Mouse (Mus musculus): ENCODE data around the gene Hmgxb4.
"Not testable (repeated sequence)": the region's sequence is repeated elsewhere in the genome, so short reads cannot be mapped to it uniquely, and the experiment has no call there.

Gene Hmgxb4

DNA sequence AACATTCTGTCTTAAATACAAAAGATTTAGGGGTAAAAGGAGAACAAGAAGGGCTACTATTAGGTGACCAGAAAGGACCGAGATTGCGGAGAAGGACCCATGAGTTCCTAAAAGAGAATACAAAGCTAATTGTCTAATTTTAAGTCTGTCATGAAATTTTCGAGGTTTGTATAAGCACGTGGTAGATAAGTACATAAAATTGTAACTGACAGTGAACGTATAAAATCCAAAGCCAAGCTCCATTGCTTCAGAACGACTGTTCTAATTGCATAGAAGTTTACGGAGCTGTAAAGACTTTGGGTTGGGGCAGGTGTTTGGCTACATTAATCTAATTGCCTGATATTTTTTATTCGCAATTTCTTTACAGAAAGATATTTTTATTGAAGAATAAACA, at the start of gene Hmgxb4:
TSS of gene Hmgxb4 (plus strand) at position 276 of the 394 bp plus-strand sequence.
- in situ Hi-C loops (cut with MboI; ENCODE audit: low sequenced_read_pairs), result no loop called here

GRCm38 (mm10) chr8:74949445-74949844, 43.7 kb upstream of the Hmgxb4 start:
- in situ Hi-C loops (cut with MboI; ENCODE audit: low sequenced_read_pairs), result no loop called here

DNA sequence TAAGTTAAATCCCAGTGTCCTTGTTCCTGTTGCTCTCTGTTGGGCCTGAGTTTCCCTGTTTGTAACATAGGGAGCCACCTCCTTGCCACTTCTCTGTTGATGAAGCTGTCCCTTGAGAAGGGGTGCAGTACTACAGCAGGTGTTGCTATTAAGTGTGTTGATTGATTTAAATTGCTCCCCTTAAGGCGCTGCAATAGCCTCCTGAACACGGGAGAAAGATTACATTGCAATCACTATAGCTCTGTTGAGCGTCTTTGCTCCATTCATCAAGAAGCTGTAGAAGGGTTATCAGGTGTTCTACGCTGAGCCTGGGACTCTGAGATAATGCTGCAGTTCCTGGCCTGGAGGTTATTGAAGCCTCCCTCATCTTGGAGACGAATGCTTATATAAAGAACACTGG, 29.2 kb upstream of the Hmgxb4 start:
- in situ Hi-C loops (cut with MboI; ENCODE audit: low sequenced_read_pairs), result no loop called here

GRCm38 (mm10) chr8:74970286-74970685, 22.9 kb upstream of the Hmgxb4 start:
- in situ Hi-C loops (cut with MboI; ENCODE audit: low sequenced_read_pairs), result not testable (repeated sequence)

- in situ Hi-C loops (cut with MboI; ENCODE audit: low sequenced_read_pairs), result no loop called here
Measured at GRCm38 (mm10) chr8:74971636-74972035, 21.5 kb upstream of the Hmgxb4 start.

- in situ Hi-C loops (cut with MboI; ENCODE audit: low sequenced_read_pairs), result no loop called here
Measured at GRCm38 (mm10) chr8:74972322-74972883, 20.8 kb upstream of the Hmgxb4 start.

GRCm38 (mm10) chr8:74973121-74973869, 19.9 kb upstream of the Hmgxb4 start:
- in situ Hi-C loops (cut with MboI; ENCODE audit: low sequenced_read_pairs), result no loop called here

DNA sequence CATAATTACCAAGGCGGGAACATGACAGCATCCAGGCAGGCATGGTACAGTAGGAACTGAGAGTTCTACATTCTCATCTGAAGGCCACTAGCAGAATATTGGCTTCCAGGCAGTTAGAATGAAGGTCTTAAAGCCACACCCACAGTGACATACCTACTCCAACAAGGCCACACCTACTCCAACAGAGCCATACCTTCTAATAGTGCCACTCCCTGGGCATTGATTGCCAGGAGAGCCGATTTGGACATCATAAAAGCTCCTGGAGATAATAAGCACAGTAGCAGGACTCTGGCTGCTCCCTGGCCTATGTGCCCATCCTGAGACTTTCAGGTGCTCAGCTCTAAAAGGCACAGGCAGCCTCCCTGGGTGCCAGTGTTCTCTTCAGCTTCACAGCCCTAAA, 19.3 kb upstream of the Hmgxb4 start:
- in situ Hi-C loops (cut with MboI; ENCODE audit: low sequenced_read_pairs), result no loop called here

- in situ Hi-C loops (cut with MboI; ENCODE audit: low sequenced_read_pairs), result no loop called here
Measured at GRCm38 (mm10) chr8:74977427-74977826, 15.7 kb upstream of the Hmgxb4 start.

- in situ Hi-C loops (cut with MboI; ENCODE audit: low sequenced_read_pairs), result no loop called here
Measured at GRCm38 (mm10) chr8:74980060-74980710, 13.0 kb upstream of the Hmgxb4 start.

- in situ Hi-C loops (cut with MboI; ENCODE audit: low sequenced_read_pairs), result no loop called here
Measured at GRCm38 (mm10) chr8:74980711-74981062, 12.5 kb upstream of the Hmgxb4 start.

DNA sequence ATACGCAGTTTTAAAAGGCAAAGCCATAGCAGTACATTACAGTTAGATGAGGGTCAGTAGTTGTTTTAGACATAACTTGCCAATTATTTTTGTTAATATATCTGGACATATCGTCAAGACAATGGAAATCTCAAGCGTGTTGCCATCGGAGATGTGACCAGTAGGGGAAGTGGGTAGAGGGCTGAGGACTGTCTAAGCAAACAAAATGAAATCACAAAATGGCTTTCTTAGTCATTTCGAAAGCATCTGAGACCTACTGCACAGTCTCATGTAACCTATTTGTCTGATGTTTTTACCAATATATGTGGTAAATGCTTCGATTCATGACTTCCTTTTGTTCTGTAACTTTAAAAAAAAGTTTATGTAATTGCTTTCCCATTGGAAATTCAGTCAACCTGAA, 11.3 kb upstream of the Hmgxb4 start:
- in situ Hi-C loops (cut with MboI; ENCODE audit: low sequenced_read_pairs), result no loop called here

- in situ Hi-C loops (cut with MboI; ENCODE audit: low sequenced_read_pairs), result no loop called here
Measured at GRCm38 (mm10) chr8:74987436-74987835, 5.7 kb upstream of the Hmgxb4 start.

DNA sequence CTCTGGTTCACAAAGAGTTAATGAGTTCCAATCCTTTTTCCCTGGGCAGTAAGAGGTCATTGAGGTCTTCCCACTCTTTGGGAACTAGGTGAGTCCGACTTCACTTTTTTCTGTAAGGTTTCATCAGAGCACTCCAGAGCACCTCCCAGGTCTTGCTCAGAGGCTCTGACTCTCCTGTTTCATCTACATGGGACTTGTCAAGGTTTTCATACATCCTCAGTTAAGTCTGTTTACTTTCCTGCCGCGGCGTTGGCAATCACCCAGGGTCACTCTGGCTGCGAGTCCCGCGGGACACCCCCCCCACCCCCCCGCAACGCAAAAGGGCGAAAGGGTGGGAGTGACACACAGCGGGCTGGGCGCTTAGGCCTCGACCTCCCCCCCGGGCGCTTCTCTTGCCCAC, 3.1 kb upstream of the Hmgxb4 start:
- in situ Hi-C loops (cut with MboI; ENCODE audit: low sequenced_read_pairs), result no loop called here

GRCm38 (mm10) chr8:74993475-74994451, 607 bp downstream of the Hmgxb4 start:
- in situ Hi-C loops (cut with MboI; ENCODE audit: low sequenced_read_pairs), result no loop called here

GRCm38 (mm10) chr8:74994540-74994939, 1.4 kb downstream of the Hmgxb4 start:
- in situ Hi-C loops (cut with MboI; ENCODE audit: low sequenced_read_pairs), result no loop called here

DNA sequence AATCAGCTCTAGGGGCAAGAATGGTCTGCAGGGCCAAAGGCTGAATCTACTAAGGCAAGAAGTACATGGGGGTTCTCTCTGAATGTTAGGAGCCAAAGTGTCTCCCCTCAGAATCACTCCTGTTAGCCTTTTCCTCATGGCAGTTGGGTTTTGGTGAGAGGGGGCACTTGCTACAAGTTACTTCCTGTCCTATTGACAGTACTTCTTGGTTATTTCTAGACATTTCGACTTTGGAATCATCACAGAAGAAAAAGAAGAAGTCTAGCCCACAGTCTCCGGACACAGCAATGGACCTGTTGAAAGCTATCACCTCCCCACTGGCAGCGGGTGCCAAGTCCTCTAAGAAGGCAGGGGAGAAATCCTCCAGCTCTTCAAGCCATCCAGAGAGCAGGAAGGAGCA, 7.3 kb downstream of the Hmgxb4 start:
- in situ Hi-C loops (cut with MboI; ENCODE audit: low sequenced_read_pairs), result no loop called here

- in situ Hi-C loops (cut with MboI; ENCODE audit: low sequenced_read_pairs), result no loop called here
Measured at GRCm38 (mm10) chr8:75008826-75009225, 15.7 kb downstream of the Hmgxb4 start.

- in situ Hi-C loops (cut with MboI; ENCODE audit: low sequenced_read_pairs), result no loop called here
Measured at GRCm38 (mm10) chr8:75013557-75013956, 20.4 kb downstream of the Hmgxb4 start.

GRCm38 (mm10) chr8:75013964-75014363, 20.8 kb downstream of the Hmgxb4 start:
- in situ Hi-C loops (cut with MboI; ENCODE audit: low sequenced_read_pairs), result no loop called here

DNA sequence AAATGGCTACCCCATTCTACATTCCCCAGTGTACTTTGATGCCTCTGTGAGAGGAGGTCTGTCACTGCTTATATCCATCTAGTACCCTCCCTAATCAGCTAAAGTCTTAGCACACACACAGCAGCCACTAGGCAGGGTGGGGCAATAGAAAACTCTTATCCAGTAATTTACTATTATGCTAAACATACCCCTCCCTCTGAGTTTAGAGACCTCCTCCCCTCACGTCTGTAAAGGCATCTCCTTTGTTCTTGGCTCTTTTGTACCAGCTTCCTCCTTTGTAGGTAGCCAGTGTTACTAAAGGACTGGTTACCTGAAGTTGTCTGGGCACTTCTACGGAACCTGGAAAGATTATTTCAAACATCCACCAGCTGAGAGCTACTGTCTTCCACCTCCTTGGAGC, 22.8 kb downstream of the Hmgxb4 start:
- in situ Hi-C loops (cut with MboI; ENCODE audit: low sequenced_read_pairs), result no loop called here

Measured in CH12F3 (cell line).